In genomic region chr11:28912469-28913138, GRCm38 (mm10) we compare ENCODE assay signal across 29 mouse cellular contexts. TPM values are rescaled to one million over a fixed set of nuclear protein-coding genes. Genes with fewer than 3 reads are reported as not detected.
A peak's percentile ranks its signal among the peaks of the same experiment; 100 is the strongest.
DNase-seq lines count a peak whose midpoint lies in the region; ATAC-seq and TF ChIP-seq lines count a peak whose summit lies in the region.
"Had no signal": no experiment of that assay in that cellular context is flagged by ENCODE, and none has a peak within 500 bp of the region (broad histone marks: within the 10 kb centered on the region; RNA-seq: fewer than 3 reads in every experiment).

No protein-coding gene starts in this region.

- ATAC-seq in embryonic facial prominence, embryonic 14.5 days (ENCODE audit: low read depth): peak; percentile 62; the same call in 1 of the 2 replicates
- ATAC-seq in limb, embryonic 14.5 days (ENCODE audit: low FRiP score, low read depth): no peak
- no peak for ATAC-seq in monocyte, adult 5-6 weeks (replicated peaks; ENCODE audit: insufficient number of reproducible peaks, low FRiP score, low TSS enrichment, poor library complexity, severe bottlenecking)
- ATAC-seq: CD4-positive, CD25-positive, alpha-beta regulatory T cell, adult 4 months; forebrain, embryonic 15.5 days had no signal

- H3K36me3 ChIP-seq in embryonic facial prominence, embryonic 14.5 days (ENCODE audit: control insufficient read depth, insufficient read depth, low read length): no peaks in the 10 kb centered on the region
- H3K36me3 ChIP-seq in embryonic facial prominence, embryonic 10.5 days (replicated peaks): no peaks in the 10 kb centered on the region
- H3K36me3 ChIP-seq in limb, embryonic 14.5 days (ENCODE audit: control insufficient read depth, insufficient read depth, low read length): no peaks in the 10 kb centered on the region
- H3K36me3 ChIP-seq: forebrain, embryonic 15.5 days; heart, embryonic 12.5 days; hindbrain, embryonic 13.5 days; liver, embryonic 15.5 days; neural tube, embryonic 15.5 days had no signal

- H3K27ac ChIP-seq in embryonic facial prominence, embryonic 14.5 days (replicated peaks; ENCODE audit: low read depth, low read length): no peak overlapping the region
- no peak overlapping the region for H3K27ac ChIP-seq in embryonic facial prominence, embryonic 10.5 days (replicated peaks)
- no peak overlapping the region for H3K27ac ChIP-seq in limb, embryonic 14.5 days (replicated peaks; ENCODE audit: low read depth, low read length)
- H3K27ac ChIP-seq: forebrain, embryonic 15.5 days; heart, adult 2 months; hindbrain, embryonic 13.5 days; layer of hippocampus, adult 2 months; left cerebral cortex, adult 2 months; liver, embryonic 15.5 days; neural tube, embryonic 15.5 days; stomach, postnatal 0 days had no signal

- no peak overlapping the region for H3K4me3 ChIP-seq in embryonic facial prominence, embryonic 14.5 days (ENCODE audit: low read depth, low read length)
- no peak overlapping the region for H3K4me3 ChIP-seq in embryonic facial prominence, embryonic 10.5 days
- no peak overlapping the region for H3K4me3 ChIP-seq in limb, embryonic 14.5 days (replicated peaks; ENCODE audit: low read length)
- H3K4me3 ChIP-seq: forebrain, embryonic 15.5 days; heart, adult 2 months; heart, embryonic 12.5 days; hindbrain, embryonic 13.5 days; layer of hippocampus, adult 2 months; left cerebral cortex, adult 2 months; liver, embryonic 15.5 days; neural tube, embryonic 15.5 days had no signal

- no peak for TF ChIP-seq POLR2A in limb, embryonic 14.5 days (IDR thresholded peaks at IDR 0.05; ENCODE audit: borderline replicate concordance, extremely low read depth, insufficient read depth, insufficient read length)

- 62% methylated on average over 3 of the region's 3 CpGs for WGBS in embryonic facial prominence, embryonic 14.5 days
- 83% methylated on average over 3 of the region's 3 CpGs for WGBS in embryonic facial prominence, embryonic 10.5 days
- WGBS in limb, embryonic 14.5 days: 68% methylated on average over 3 of the region's 3 CpGs

- H3K4me2 ChIP-seq in embryonic facial prominence, embryonic 14.5 days (ENCODE audit: low read depth, low read length): no peak overlapping the region
- H3K4me2 ChIP-seq in limb, embryonic 14.5 days (replicated peaks; ENCODE audit: low read depth, low read length, severe bottlenecking): no peak overlapping the region
- H3K4me2 ChIP-seq: forebrain, embryonic 15.5 days; heart, embryonic 12.5 days; hindbrain, embryonic 13.5 days; liver, embryonic 15.5 days; neural tube, embryonic 15.5 days had no signal

- peak; percentile 31 for DNase-seq in embryonic facial prominence, embryonic 14.5 days (ENCODE audit: low spot score)
- no peak for DNase-seq in embryonic facial prominence, embryonic 10.5 days (ENCODE audit: low spot score)
- DNase-seq in lung, postnatal 10 days: peak; percentile 11
- DNase-seq in lung, postnatal 14 days: no peak
- peak; percentile 10 for DNase-seq in limb, embryonic 14.5 days (ENCODE audit: low spot score)
- no peak for DNase-seq in left cerebral cortex, adult 9 months (ENCODE audit: low spot score in 2 of 2)
- DNase-seq: adrenal gland, postnatal 25 days; cerebellum, adult 11-12 months; cerebellum, adult 9-11 months; heart, adult 2 months; heart, postnatal 4 days; kidney, adult 2 months; kidney, postnatal 36 days; left cerebral cortex, postnatal 4 days; midbrain, embryonic 14.5 days; right cerebral cortex, adult 18-20 months; spleen, adult 18-20 months; thymus, adult 18-20 months; thymus, postnatal 25 days had no signal

- peaks cover 5% of the 10 kb centered on the region; the same call in 1 of the 2 replicates for H3K4me1 ChIP-seq in embryonic facial prominence, embryonic 14.5 days (ENCODE audit: control insufficient read depth, insufficient read depth, low read length)
- peaks cover 10% of the 10 kb centered on the region for H3K4me1 ChIP-seq in embryonic facial prominence, embryonic 10.5 days
- no peaks in the 10 kb centered on the region for H3K4me1 ChIP-seq in limb, embryonic 14.5 days (ENCODE audit: control insufficient read depth, insufficient read depth, low read length)
- H3K4me1 ChIP-seq: forebrain, embryonic 15.5 days; hindbrain, embryonic 13.5 days; liver, embryonic 15.5 days had no signal

- no peak overlapping the region for H3K9ac ChIP-seq in embryonic facial prominence, embryonic 14.5 days (ENCODE audit: low read depth, low read length)
- no peak overlapping the region for H3K9ac ChIP-seq in limb, embryonic 14.5 days (ENCODE audit: low read depth, low read length, severe bottlenecking)
- H3K9ac ChIP-seq: forebrain, embryonic 15.5 days; heart, embryonic 12.5 days; hindbrain, embryonic 13.5 days; liver, embryonic 15.5 days; neural tube, embryonic 15.5 days had no signal

- no peaks in the 10 kb centered on the region for H3K9me3 ChIP-seq in embryonic facial prominence, embryonic 14.5 days (ENCODE audit: control insufficient read depth, low read length)
- no peaks in the 10 kb centered on the region for H3K9me3 ChIP-seq in embryonic facial prominence, embryonic 10.5 days
- no peaks in the 10 kb centered on the region for H3K9me3 ChIP-seq in limb, embryonic 14.5 days (ENCODE audit: control insufficient read depth, low read length)
- H3K9me3 ChIP-seq: forebrain, embryonic 15.5 days; heart, embryonic 12.5 days; hindbrain, embryonic 13.5 days; liver, embryonic 15.5 days; neural tube, embryonic 15.5 days had no signal

- H3K27me3 ChIP-seq in embryonic facial prominence, embryonic 14.5 days (replicated peaks; ENCODE audit: control insufficient read depth, insufficient read depth, low read length): no peaks in the 10 kb centered on the region
- no peaks in the 10 kb centered on the region for H3K27me3 ChIP-seq in embryonic facial prominence, embryonic 10.5 days (replicated peaks; ENCODE audit: low read depth, poor library complexity, severe bottlenecking)
- no peaks in the 10 kb centered on the region for H3K27me3 ChIP-seq in limb, embryonic 14.5 days (ENCODE audit: control insufficient read depth, insufficient read depth, low read length)
- H3K27me3 ChIP-seq: forebrain, embryonic 15.5 days; heart, embryonic 12.5 days; hindbrain, embryonic 13.5 days; liver, embryonic 15.5 days; neural tube, embryonic 15.5 days had no signal

RNA-seq across cellular contexts. Expression of gene Efemp1, which starts 59.6 kb away (rescaled TPM):
- polyA plus RNA-seq in embryonic facial prominence, embryonic 14.5 days (2014; fragmentation: Nextera tagmentation; extraction: Ambion mirVana): 64.5 and 74.7 TPM in 2 replicates
- polyA plus RNA-seq in embryonic facial prominence, embryonic 10.5 days (2016; fragmentation: Nextera tagmentation; extraction: Ambion mirVana): 5.5 and 10.2 TPM in 2 replicates
- polyA plus RNA-seq in limb, embryonic 14.5 days (2012; rRNA removed): 36.6 and 39.0 TPM in 2 replicates
- polyA plus RNA-seq in limb, embryonic 14.5 days (2014; fragmentation: Nextera tagmentation; extraction: Ambion mirVana): 35.5 and 40.2 TPM in 2 replicates
- total RNA-seq in monocyte, adult 5-6 weeks (2017): not detected in 3 replicates
- polyA plus RNA-seq: CD4-positive, CD25-positive, alpha-beta regulatory T cell, adult 4 months had no signal

Comparison
In these comparisons a context has a peak if more than half of its experiments do, and no peak if none do; other contexts are left out.
1. DNase-seq: peak in embryonic facial prominence, embryonic 14.5 days (single experiment), lung, postnatal 10 days (single experiment) and limb, embryonic 14.5 days (single experiment); none in embryonic facial prominence, embryonic 10.5 days (single experiment), lung, postnatal 14 days (single experiment) and left cerebral cortex, adult 9 months (0 of 2).